Mouse (Mus musculus): ENCODE data around the gene Zfp618.

GRCm38 (mm10) chr4:63005446-63006185 is 40.2 kb downstream of the Zfp618 start:
- TF ChIP-seq GATA1 (IDR thresholded peaks at IDR 0.05; ENCODE audit: borderline replicate concordance, low read length) = no peak
- TF ChIP-seq FLI1 (IDR thresholded peaks at IDR 0.05; ENCODE audit: low read length) = no peak
